Mouse (Mus musculus): ENCODE data around the gene Rara.
"Not testable (repeated sequence)": the region's sequence is repeated elsewhere in the genome, so short reads cannot be mapped to it uniquely, and the experiment has no call there.

Rara gene

GRCm38 (mm10) chr11:98968079-98968478 is 40.5 kb downstream of the Rara start:
- intact Hi-C loops (cut with DNase I), result no loop called here

GRCm38 (mm10) chr11:98968716-98969495 is 41.3 kb downstream of the Rara start:
- intact Hi-C loops (cut with DNase I), result no loop called here

- intact Hi-C loops (cut with DNase I), result no loop called here
Observed at GRCm38 (mm10) chr11:98969496-98969927, 41.9 kb downstream of the Rara start.

- intact Hi-C loops (cut with DNase I), result no loop called here
Observed at GRCm38 (mm10) chr11:98970191-98970925, 42.7 kb downstream of the Rara start.

GRCm38 (mm10) chr11:98971316-98972031 is 43.9 kb downstream of the Rara start:
- intact Hi-C loops (cut with DNase I), result loop anchor here (2.0 kb wide), 1 partner anchor 49 kb away; no protein-coding TSS in a partner anchor

GRCm38 (mm10) chr11:98972215-98972614 is 44.6 kb downstream of the Rara start:
- intact Hi-C loops (cut with DNase I), result loop anchor here (2.0 kb wide), 1 partner anchor 49 kb away; no protein-coding TSS in a partner anchor

GRCm38 (mm10) chr11:98972801-98973360 is 45.3 kb downstream of the Rara start:
- intact Hi-C loops (cut with DNase I), result loop anchor here (2.0 kb wide), 1 partner anchor 50 kb away; no protein-coding TSS in a partner anchor

GRCm38 (mm10) chr11:98973584-98973983 is 46.0 kb downstream of the Rara start:
- intact Hi-C loops (cut with DNase I), result loop anchor here (2.0 kb wide), 1 partner anchor 51 kb away; no protein-coding TSS in a partner anchor

GRCm38 (mm10) chr11:98974213-98974612 is 46.6 kb downstream of the Rara start:
- intact Hi-C loops (cut with DNase I), result no loop called here

- intact Hi-C loops (cut with DNase I), result loop anchor here (5.0 kb wide), 1 partner anchor 62 kb away; no protein-coding TSS in a partner anchor
Observed at GRCm38 (mm10) chr11:98974871-98975719, 47.5 kb downstream of the Rara start.

- intact Hi-C loops (cut with DNase I), result loop anchor here (5.0 kb wide), 1 partner anchor 59 kb away; no protein-coding TSS in a partner anchor
Observed at GRCm38 (mm10) chr11:98978526-98979148, 51.0 kb downstream of the Rara start.

- intact Hi-C loops (cut with DNase I), result loop anchor here (5.0 kb wide), 1 partner anchor 58 kb away; no protein-coding TSS in a partner anchor
Observed at GRCm38 (mm10) chr11:98979356-98979755, 51.7 kb downstream of the Rara start.

- intact Hi-C loops (cut with DNase I), result loop anchor here (5.0 kb wide), 1 partner anchor 171 kb away; no protein-coding TSS in a partner anchor
Observed at GRCm38 (mm10) chr11:98981289-98981996, 53.8 kb downstream of the Rara start.

GRCm38 (mm10) chr11:98981997-98982772 is 54.6 kb downstream of the Rara start:
- intact Hi-C loops (cut with DNase I), result loop anchor here (5.0 kb wide), 1 partner anchor 170 kb away; no protein-coding TSS in a partner anchor

GRCm38 (mm10) chr11:98982773-98983133 is 55.1 kb downstream of the Rara start, which contains the start of gene Gjd3:
Gene Gjd3, minus strand, starts transcription at chr11:98983016.
- intact Hi-C loops (cut with DNase I), result loop anchor here (5.0 kb wide), 1 partner anchor 170 kb away; no protein-coding TSS in a partner anchor

GRCm38 (mm10) chr11:98983551-98983950 is 55.9 kb downstream of the Rara start:
- intact Hi-C loops (cut with DNase I), result loop anchor here (5.0 kb wide), 1 partner anchor 169 kb away; no protein-coding TSS in a partner anchor

- intact Hi-C loops (cut with DNase I), result no loop called here
Observed at GRCm38 (mm10) chr11:98985542-98985941, 57.9 kb downstream of the Rara start.

- intact Hi-C loops (cut with DNase I), result not testable (repeated sequence)
Observed at GRCm38 (mm10) chr11:98988260-98988659, 60.6 kb downstream of the Rara start.

All from adrenal gland (tissue).